Mouse (Mus musculus): ENCODE data around the gene Macf1. TPM values are rescaled to one million over a fixed set of nuclear protein-coding genes. Genes with fewer than 3 reads are reported as not detected.
"Not testable (repeated sequence)": the region's sequence is repeated elsewhere in the genome, so short reads cannot be mapped to it uniquely, and the experiment has no call there.

Gene Macf1
- polyA plus RNA-seq, 1 experiment = 41.2 TPM

DNA sequence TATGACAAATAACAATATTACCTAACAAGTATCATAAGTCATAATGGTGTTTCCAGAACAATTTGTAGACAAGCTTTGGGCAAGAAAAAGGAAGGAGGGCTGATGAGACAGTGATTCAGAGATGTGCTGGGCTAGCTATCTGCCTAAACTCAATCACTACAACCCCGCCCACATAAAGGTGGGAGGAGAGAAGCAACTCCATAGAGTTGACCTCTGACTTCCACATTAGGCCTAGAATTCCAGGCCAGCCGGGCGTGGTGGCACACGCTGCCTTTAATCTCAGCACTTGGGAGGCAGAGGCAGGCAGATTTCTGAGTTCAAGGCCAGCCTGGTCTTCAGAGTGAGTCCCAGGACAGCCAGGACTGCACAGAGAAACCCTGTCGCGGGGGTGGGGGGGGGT lies 153.2 kb downstream of the Macf1 start:
- H3K36me3 ChIP-seq (replicated peaks; ENCODE audit: low read length) = peaks cover 53% of the 10 kb centered on the region
- no peaks in the 10 kb centered on the region for H3K9me3 ChIP-seq
- no peaks in the 10 kb centered on the region for H3K27me3 ChIP-seq (replicated peaks)
- H3K4me1 ChIP-seq = peaks cover 38% of the 10 kb centered on the region
- no peak overlapping the region for H3K4me3 ChIP-seq (replicated peaks)
- no peak for TF ChIP-seq GATA1 (IDR thresholded peaks at IDR 0.05; ENCODE audit: borderline replicate concordance, low read length)
- no peak for TF ChIP-seq FLI1 (IDR thresholded peaks at IDR 0.05; ENCODE audit: low read length)

DNA sequence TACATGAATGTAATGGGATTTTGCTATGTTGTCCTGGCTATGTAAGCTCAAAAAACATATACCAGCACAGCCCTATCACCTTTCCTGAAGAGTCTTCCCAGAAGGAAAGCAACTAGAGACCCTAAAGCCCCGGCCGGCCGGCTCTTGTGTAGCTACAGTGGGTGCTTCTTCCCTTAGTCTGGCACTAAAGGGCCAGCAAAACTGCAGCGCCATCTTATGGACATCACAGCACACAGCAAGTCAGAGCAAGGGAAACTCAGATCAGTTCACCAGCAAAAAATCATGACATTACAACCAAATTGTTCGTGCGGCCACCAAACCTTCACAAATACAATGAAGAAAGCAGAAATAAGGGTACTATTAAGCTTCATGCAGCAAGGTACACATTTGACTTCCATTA lies 154.9 kb downstream of the Macf1 start:
- Histone ChIP-seq H3K27me3 (replicated peaks) (no peaks in the 10 kb centered on the region), H3K9me3 (no peaks in the 10 kb centered on the region), H3K4me3 (replicated peaks) (no peak overlapping the region), H3K4me1 (peaks cover 44% of the 10 kb centered on the region), H3K36me3 (replicated peaks; ENCODE audit: low read length) (peaks cover 49% of the 10 kb centered on the region)
- TF ChIP-seq GATA1 (IDR thresholded peaks at IDR 0.05; ENCODE audit: borderline replicate concordance, low read length) (no peak), FLI1 (IDR thresholded peaks at IDR 0.05; ENCODE audit: low read length) (no peak)

DNA sequence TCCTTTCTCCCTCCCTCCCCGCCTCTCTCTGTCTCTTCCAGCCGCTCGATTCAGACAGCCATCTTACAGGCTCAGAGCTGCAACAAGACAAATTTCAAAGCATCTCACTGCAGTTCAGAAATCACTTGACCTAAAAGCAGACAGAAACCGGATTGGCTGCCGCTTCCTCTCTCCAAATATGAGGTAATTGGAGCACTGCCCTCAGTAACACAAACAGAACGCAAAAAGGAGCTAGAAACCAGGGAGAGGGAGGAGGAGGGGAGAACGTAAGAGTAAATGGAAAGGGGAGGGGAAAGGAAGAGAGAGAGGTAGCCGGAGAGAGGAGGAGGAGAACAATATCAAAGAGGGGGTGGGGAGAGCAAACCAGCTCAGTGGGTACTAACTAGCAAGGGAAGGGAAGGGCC lies 156.6 kb downstream of the Macf1 start:
- Histone ChIP-seq H3K9me3 (no peaks in the 10 kb centered on the region), H3K36me3 (replicated peaks; ENCODE audit: low read length) (peaks cover 41% of the 10 kb centered on the region), H3K4me3 (replicated peaks) (no peak overlapping the region), H3K27me3 (replicated peaks) (no peaks in the 10 kb centered on the region), H3K4me1 (peaks cover 48% of the 10 kb centered on the region)
- TF ChIP-seq FLI1 (IDR thresholded peaks at IDR 0.05; ENCODE audit: low read length) (no peak), GATA1 (IDR thresholded peaks at IDR 0.05; ENCODE audit: borderline replicate concordance, low read length) (no peak)

DNA sequence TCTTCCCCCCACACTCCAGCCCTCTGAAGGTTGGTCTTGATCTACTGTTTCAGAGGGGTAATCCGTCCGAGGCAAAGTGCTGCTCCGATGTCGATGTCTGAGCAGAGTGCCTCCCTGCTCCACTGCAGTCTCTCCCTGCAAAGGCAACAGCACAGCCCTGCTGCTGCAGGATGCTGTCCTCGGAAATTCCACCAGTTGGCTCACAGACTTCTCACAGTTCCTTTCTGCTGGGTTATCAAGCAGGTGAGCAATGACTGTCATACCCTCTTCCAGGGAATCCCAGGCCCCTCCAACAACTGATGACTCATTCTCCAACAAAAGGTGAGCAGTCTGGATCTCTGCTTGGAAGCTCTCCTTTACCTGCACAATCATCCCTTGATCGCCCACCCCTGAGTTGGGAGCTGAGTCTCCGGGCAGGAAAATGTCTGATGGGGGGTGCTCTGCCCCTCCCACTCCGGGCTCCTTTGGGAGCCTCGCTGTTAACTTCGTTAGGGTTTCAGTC lies 157.3 kb downstream of the Macf1 start:
- Histone ChIP-seq H3K9me3 (no peaks in the 10 kb centered on the region), H3K36me3 (replicated peaks; ENCODE audit: low read length) (peaks cover 37% of the 10 kb centered on the region), H3K4me1 (peaks cover 48% of the 10 kb centered on the region), H3K27me3 (replicated peaks) (no peaks in the 10 kb centered on the region), H3K4me3 (replicated peaks) (no peak overlapping the region)
- TF ChIP-seq FLI1 (IDR thresholded peaks at IDR 0.05; ENCODE audit: low read length) (no peak), GATA1 (IDR thresholded peaks at IDR 0.05; ENCODE audit: borderline replicate concordance, low read length) (no peak)

DNA sequence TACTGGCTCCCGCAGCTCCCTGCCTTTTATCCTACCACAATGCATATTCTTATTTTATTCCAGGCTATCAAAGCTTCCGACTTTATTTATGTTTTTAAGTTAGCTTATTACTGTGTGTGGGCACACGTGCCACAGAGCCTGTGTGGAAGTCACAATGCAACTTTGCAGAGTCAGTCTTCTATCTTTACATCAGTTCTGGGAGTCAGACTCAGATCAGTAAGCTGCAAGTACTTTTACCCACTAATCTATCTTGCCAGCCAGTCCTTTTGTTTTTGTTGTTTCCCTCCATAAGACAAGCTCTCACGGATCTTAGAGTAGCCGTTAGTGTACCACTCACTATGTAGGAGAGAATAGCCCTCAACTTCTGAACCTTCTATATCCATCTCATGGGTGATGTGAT lies 159.4 kb downstream of the Macf1 start:
- TF ChIP-seq GATA1 (IDR thresholded peaks at IDR 0.05; ENCODE audit: borderline replicate concordance, low read length) (no peak), FLI1 (IDR thresholded peaks at IDR 0.05; ENCODE audit: low read length) (no peak)
- Histone ChIP-seq H3K9me3 (no peaks in the 10 kb centered on the region), H3K4me3 (replicated peaks) (no peak overlapping the region), H3K36me3 (replicated peaks; ENCODE audit: low read length) (peaks cover 33% of the 10 kb centered on the region), H3K27me3 (replicated peaks) (no peaks in the 10 kb centered on the region), H3K4me1 (peaks cover 29% of the 10 kb centered on the region)

DNA sequence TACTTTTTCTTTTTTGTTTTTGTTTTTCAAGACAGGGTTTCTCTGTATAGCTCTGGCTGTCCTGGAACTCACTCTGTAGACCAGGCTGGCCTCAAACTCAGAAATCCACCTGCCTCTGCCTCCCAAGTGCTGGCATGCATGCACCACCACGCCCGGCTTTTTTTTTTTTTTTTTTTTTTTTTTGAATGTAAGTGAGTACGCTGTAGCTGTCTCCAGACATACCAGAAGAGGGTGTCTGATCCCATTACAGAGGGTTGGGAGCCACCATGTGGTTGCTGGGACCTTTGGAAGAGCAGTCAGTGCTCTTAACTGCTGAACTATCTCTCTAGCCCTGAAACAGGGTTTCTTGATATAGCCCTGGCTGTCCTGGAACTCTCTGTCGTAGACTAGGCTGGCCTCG lies 164.0 kb downstream of the Macf1 start:
- H3K4me3 ChIP-seq (replicated peaks); H3K27me3 ChIP-seq (replicated peaks); H3K36me3 ChIP-seq (replicated peaks; ENCODE audit: low read length); H3K9me3 ChIP-seq: not testable (repeated sequence)
- H3K4me1 ChIP-seq = peaks cover 12% of the 10 kb centered on the region

DNA sequence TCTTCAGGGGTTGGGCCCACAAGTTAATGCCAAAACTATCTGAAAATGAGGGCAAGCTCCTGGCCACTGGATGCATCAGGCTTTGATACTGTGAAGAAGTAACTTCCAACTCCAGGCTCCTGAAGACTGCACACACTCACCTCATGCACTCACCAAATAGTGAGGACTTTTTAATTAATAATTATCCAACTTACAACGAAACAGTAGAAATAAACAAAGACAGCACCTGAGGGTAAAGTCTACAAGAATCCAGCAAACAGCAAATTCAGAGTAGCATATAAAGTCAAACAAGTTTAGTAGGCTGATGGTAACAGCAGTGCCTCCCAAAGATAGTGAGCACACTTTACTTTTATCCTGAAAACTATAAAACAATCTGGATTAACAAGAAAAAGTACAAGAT lies 168.5 kb downstream of the Macf1 start:
- no peak overlapping the region for H3K4me3 ChIP-seq (replicated peaks)
- no peaks in the 10 kb centered on the region for H3K9me3 ChIP-seq
- H3K36me3 ChIP-seq (replicated peaks; ENCODE audit: low read length) = peaks cover 42% of the 10 kb centered on the region
- peaks cover 11% of the 10 kb centered on the region for H3K4me1 ChIP-seq
- no peak for TF ChIP-seq FLI1 (IDR thresholded peaks at IDR 0.05; ENCODE audit: low read length)
- no peak for TF ChIP-seq GATA1 (IDR thresholded peaks at IDR 0.05; ENCODE audit: borderline replicate concordance, low read length)
- H3K27me3 ChIP-seq (replicated peaks) = no peaks in the 10 kb centered on the region

DNA sequence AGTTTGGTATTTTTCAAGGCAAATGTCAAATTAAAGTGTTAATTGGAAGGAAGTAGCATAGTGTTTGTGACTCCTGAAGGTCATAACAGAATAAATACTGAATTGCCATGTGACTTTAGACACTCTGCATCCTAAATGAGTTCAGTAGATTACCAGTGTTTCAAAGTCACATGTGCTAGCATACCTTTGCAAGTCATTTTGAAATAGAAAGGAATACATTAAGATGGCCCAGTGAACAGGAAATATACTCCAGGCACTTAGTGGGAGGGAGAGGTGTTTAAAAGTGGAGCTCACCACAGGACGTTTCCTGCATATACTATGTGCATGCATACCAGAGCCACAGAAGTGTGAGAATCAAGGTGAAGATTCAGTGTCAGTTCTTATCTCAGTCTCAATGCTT lies 174.0 kb downstream of the Macf1 start:
- Histone ChIP-seq H3K27me3 (replicated peaks) (no peaks in the 10 kb centered on the region), H3K9me3 (no peaks in the 10 kb centered on the region), H3K4me1 (peaks cover 11% of the 10 kb centered on the region), H3K4me3 (replicated peaks) (no peak overlapping the region), H3K36me3 (replicated peaks; ENCODE audit: low read length) (peaks cover 93% of the 10 kb centered on the region)
- TF ChIP-seq GATA1 (IDR thresholded peaks at IDR 0.05; ENCODE audit: borderline replicate concordance, low read length) = no peak

DNA sequence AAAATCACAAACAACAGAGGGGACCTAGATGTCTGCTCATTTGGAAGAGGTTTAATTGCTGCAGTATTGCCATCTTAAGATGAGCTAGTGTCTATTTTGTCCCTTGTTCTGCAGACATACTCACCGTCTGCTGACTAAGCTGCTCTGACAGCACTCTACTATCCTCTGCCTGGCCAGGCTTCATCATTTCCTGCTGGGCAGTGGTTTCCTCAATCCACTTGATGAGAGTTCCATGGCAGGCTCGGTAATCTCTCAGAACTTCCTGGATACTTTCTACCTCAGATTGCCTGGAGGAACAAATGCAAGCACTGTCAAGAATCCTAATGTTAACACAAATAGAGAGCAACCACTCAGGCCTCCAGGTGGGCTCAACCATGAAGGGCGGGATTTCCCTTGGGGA lies 195.1 kb downstream of the Macf1 start:
- peaks cover 19% of the 10 kb centered on the region for H3K4me1 ChIP-seq
- H3K9me3 ChIP-seq = no peaks in the 10 kb centered on the region
- H3K4me3 ChIP-seq (replicated peaks) = no peak overlapping the region
- no peak for TF ChIP-seq FLI1 (IDR thresholded peaks at IDR 0.05; ENCODE audit: low read length)
- no peak for TF ChIP-seq GATA1 (IDR thresholded peaks at IDR 0.05; ENCODE audit: borderline replicate concordance, low read length)
- peaks cover 95% of the 10 kb centered on the region for H3K36me3 ChIP-seq (replicated peaks; ENCODE audit: low read length)
- no peaks in the 10 kb centered on the region for H3K27me3 ChIP-seq (replicated peaks)

DNA sequence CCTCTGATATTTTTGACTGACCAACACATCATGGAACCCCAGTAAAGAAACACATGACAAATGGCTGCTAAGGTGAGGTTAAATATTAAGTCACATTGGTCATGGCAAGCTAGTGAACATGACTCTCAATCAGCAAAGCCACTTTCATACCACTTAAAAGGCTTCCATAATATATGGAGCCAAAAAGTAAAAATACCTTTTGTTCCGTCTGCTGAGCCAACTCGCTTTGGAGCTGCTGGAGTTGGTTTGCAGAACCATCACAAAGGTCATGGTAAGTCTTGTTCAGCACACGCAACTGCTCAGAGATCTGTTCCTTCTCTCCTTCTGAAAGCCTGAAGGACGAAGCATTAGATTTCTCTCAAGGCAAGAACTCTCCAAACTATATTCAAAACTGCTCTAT lies 204.2 kb downstream of the Macf1 start:
- Histone ChIP-seq H3K9me3 (no peaks in the 10 kb centered on the region), H3K4me1 (no peaks in the 10 kb centered on the region), H3K27me3 (replicated peaks) (no peaks in the 10 kb centered on the region), H3K36me3 (replicated peaks; ENCODE audit: low read length) (peaks cover 95% of the 10 kb centered on the region), H3K4me3 (replicated peaks) (no peak overlapping the region)
- TF ChIP-seq GATA1 (IDR thresholded peaks at IDR 0.05; ENCODE audit: borderline replicate concordance, low read length) (no peak), FLI1 (IDR thresholded peaks at IDR 0.05; ENCODE audit: low read length) (no peak)

Data from megakaryocyte, embryonic 14.5 days (primary cell).